Mouse (Mus musculus) ES-E14 (cell line): ENCODE measurements around the gene Stum.

Source experiments
- CHD2 ChIP-seq: IDR thresholded peaks from 2 replicates; pipeline ENCODE4 v1.6.1; 2014; ENCODE audit warnings: mild to moderate bottlenecking, low read depth, low read length, inconsistent platforms
- HCFC1 ChIP-seq: IDR thresholded peaks from 2 replicates; pipeline ENCODE4 v1.6.1; 2012; ENCODE audit warnings: low read length, inconsistent platforms, borderline replicate concordance; ENCODE audit not compliant: insufficient read depth
- MAFK ChIP-seq: IDR thresholded peaks from 2 replicates; pipeline ENCODE4 v1.6.1; 2014; ENCODE audit warnings: mild to moderate bottlenecking, low read depth, low read length, inconsistent platforms; ENCODE audit not compliant: insufficient read depth
- ZC3H11A ChIP-seq: IDR thresholded peaks from 2 replicates; pipeline ENCODE4 v1.6.1; 2012; ENCODE audit warnings: low read depth, mild to moderate bottlenecking, inconsistent platforms, low read length, borderline replicate concordance
- ZNF384 ChIP-seq: IDR thresholded peaks from 2 replicates; pipeline ENCODE4 v1.6.1; 2012; ENCODE audit warnings: low read depth, low read length, inconsistent platforms

GRCm38 (mm10) chr1:180517390-180518054 is 34.2 kb upstream of the Stum start:
- TF ChIP-seq CHD2 (no peak), ZNF384 (no peak), HCFC1 (no peak), ZC3H11A (no peak), MAFK (no peak)
